Mouse (Mus musculus) gonadal fat pad, adult 2 months (tissue): Measurements from ENCODE around the gene Dlg2. TPM values are rescaled to one million over a fixed set of nuclear protein-coding genes. Genes with fewer than 3 reads are reported as not detected.

Experiments used
- DNase-seq: peaks from one replicate; pipeline ENCODE4 v3.0.0-alpha.2; 2012; ENCODE audit warnings: low read depth
- polyA plus RNA-seq: library from polyadenylated mRNA; depleted of rRNA; stranded (reverse); fragments of >200 nt; gene quantifications from 2 replicates; pipeline ENCODE4 v1.2.3, GENCODE M21; 2012

The Dlg2 gene
- polyA plus RNA-seq, 1 experiment, result 1.6 TPM

DNA sequence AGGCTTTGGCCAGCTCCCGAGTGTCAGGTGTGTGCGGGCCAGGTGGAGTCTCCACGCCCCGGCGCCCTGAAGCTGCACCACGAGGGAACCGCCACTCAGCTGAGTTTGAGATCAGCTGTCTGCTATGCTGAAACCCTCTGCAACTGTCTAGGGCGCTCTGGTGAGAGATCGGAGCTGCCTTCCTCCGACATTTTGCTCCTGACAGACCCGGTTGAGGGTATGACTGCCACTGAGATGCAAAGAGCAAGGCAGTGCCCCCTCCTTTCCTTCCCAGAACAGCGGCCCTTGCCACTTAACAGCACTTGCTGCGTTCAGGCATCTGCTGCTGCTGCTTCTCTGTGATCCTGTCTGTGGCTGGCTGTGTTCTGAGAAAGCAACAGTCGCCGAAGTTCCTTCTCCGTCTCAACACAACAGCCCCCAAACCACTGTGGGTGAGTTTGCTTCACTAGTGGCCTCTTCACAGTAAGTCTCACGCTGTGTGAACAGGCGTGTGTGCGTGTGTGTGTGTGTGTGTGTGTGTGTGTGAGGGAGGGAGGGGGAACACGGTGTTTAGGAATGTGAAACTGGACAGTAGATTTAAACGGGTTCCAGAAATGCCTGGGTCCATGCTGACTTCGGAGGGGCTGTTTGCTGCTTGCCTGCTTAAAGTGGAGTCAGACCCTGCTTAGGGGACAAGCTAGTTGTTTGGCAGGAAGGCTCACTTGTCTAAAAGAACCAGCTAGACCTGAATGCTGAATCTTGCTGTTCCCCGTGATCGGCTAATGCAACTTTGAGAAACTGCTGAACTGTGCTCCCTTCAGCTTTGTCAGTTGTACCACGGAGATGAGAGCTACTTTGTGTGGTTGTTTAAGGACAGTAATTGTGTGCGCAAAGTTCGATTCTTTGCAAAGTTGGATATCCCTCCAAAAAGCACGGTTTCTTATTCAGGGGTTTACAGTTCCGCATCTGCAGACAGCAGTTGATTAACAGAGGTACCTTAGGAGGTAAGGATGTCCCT is 1704.4 kb downstream of the Dlg2 start:
- DNase-seq, result no peak

GRCm38 (mm10) chr7:92181959-92182612 is 1705.6 kb downstream of the Dlg2 start:
- no peak for DNase-seq

DNA sequence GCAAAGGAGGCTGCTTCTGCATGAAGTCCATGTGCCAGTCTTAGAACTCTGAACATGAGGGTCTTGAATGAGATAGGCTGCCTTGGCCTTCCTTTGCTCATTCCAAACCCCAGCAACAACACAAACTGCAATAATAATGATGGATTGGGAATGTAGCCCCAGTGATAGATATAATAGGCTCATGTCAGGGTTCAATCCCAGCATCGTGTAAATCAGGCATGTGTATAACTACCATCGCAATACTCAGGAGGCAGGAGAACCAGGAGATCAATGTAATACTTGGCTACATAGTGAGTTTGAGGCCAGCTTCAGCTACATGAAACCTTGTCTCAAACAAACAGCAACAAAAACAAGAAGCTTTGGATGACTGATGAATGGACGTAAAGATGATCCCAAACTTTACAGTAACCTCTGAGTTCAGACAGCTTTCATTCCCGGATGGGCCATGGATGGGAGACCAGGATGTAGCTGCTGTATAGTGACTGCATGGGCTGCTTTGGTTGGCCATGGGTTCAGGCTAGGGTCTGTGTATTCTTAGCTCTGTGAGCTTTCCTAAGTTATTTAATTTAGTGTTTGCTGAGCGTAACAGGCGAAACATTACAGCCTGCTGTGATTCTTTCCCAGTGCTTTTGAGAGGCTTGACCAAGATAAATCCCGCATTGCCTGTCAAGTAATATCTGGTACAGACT is 1708.0 kb downstream of the Dlg2 start:
- no peak for DNase-seq

DNA sequence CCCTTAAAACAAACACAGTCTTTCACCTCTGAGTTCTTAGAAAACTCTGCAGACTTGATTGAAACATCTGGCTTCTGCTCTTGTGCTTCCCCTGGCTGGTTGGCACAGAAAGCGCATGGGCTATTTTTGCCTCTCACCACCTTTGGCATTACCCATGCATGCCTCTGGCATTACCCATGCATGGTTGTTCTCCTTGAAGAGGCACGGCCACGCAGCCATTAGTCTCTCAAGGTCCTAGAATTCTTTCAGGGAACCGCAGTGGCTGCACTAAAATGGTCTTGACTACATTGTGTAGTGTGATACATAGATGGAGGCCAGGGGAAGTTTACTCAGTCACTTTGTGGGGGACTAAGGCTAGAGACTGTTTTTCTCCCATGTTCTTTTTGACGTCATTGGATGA is 1709.9 kb downstream of the Dlg2 start:
- DNase-seq, result no peak

GRCm38 (mm10) chr7:92189149-92189548 is 1712.7 kb downstream of the Dlg2 start:
- no peak for DNase-seq

DNA sequence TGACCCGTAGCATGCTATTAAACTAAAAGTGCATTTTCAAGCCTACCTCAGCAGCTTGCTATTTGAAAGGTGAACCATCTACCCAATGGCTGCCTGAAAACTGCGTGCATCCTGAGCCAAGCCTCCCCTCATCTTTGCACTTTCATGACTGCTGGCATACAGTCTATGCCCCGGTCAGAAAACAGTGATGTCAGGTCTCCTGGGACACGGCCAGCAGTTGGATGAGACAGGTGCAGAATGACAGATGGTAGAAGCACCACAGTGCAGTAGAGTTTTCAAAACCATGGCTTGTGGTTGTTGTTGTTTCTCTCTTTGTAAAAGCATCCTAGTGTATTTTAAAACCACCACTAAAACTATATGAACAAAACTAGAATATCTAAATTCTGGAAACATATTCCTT is 1719.5 kb downstream of the Dlg2 start:
- DNase-seq, result no peak

GRCm38 (mm10) chr7:92197621-92198020 is 1721.1 kb downstream of the Dlg2 start:
- no peak for DNase-seq

- DNase-seq, result no peak
Observed at GRCm38 (mm10) chr7:92199131-92199530, 1722.7 kb downstream of the Dlg2 start.

- DNase-seq, result no peak
Observed at GRCm38 (mm10) chr7:92210701-92211100, 1734.2 kb downstream of the Dlg2 start.

- no peak for DNase-seq
Observed at GRCm38 (mm10) chr7:92213751-92214150, 1737.3 kb downstream of the Dlg2 start.

GRCm38 (mm10) chr7:92218171-92218570 is 1741.7 kb downstream of the Dlg2 start:
- DNase-seq, result no peak

GRCm38 (mm10) chr7:92220619-92221018 is 1744.1 kb downstream of the Dlg2 start:
- DNase-seq, result no peak

GRCm38 (mm10) chr7:92234476-92235202 is 1758.2 kb downstream of the Dlg2 start:
- DNase-seq, result no peak

- DNase-seq, result no peak
Observed at GRCm38 (mm10) chr7:92235541-92236031, 1759.1 kb downstream of the Dlg2 start.

DNA sequence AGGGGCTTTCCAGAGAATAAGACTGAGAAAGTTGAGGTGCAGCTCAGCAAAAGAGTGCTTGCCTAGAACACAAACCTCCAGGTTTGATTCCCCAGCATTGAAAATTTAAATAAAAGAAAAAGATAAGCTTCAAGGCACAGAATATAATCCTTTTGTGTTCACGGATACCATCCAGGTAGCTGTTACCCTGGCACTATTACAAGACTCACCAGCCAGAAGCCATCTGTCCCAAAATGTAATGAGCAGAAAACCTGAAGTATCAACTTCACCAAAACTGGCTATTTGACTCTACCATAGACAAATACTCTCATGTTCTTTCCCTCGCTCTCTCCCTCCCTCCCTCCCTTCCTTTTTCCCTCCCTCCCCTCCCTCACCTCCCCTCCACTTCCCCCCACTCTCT is 1764.4 kb downstream of the Dlg2 start:
- DNase-seq, result no peak

GRCm38 (mm10) chr7:92247594-92247993 is 1771.1 kb downstream of the Dlg2 start:
- no peak for DNase-seq

- DNase-seq, result no peak
Observed at GRCm38 (mm10) chr7:92248619-92249018, 1772.1 kb downstream of the Dlg2 start.

GRCm38 (mm10) chr7:92258148-92258547 is 1781.7 kb downstream of the Dlg2 start:
- no peak for DNase-seq

DNA sequence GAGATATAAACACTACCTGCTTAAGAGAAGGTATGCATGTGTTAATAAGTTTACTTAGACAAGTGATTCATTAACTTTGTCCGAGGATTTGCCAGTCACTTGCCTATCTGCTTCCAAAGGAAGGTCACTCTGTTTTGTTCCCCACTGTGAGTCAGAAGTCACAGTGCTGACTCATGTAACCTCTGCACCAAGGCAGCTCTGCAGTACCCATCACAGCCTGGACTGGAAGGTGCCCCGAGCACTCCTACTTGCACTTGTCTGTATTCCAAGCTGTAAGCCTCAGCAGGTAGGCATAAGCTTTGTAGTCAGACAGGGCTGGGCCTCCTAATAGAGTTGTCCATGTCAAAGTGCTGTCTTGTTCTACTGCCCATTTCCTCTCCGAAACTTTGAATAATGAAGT is 1782.2 kb downstream of the Dlg2 start:
- DNase-seq, result no peak

DNA sequence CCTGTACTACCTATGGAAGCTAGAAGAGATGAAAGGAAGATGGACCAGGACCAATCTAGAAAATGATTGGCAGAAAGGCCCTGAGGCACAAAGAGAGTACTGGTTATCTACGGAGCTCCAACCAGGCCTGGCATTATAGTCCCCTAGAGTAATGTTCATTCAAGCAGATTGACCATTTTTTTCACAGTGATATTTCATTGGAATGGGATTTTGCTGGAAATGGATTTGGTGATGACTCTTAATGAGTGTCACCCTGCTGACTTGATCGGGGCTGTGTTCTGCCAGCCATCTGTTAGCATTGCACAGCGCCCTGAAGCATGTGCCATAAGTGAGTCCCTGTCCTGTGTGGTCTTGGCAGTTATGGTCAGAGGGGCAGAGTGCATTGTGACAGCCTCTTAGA is 1787.9 kb downstream of the Dlg2 start:
- no peak for DNase-seq

- DNase-seq, result no peak
Observed at GRCm38 (mm10) chr7:92264964-92265363, 1788.5 kb downstream of the Dlg2 start.

DNA sequence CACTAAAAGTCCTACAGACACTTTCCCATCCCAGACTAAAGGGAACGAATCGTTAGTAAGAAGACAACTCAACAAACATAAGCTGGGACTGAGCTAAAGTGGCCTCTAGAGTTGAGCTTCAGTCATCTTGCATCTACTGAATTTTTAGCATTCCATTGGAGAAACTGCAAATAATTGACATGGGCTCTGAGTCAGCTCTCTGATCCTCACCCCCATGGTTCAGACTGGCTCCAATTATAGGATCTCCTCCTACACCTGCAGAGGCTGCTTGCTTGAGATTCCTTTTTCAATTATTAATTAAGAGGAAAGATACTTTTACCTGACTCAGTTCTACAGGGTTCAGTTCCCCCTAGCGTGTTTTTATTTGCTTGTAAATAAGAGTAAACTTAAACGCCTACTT is 1798.9 kb downstream of the Dlg2 start:
- DNase-seq, result no peak
